Mouse (Mus musculus) MEL (cell line): ENCODE data around the gene H13. TPM values are rescaled to one million over a fixed set of nuclear protein-coding genes. Genes with fewer than 3 reads are reported as not detected.

Experiments used
- DNase-seq: peaks from one replicate; pipeline ENCODE4 v3.0.0; 2011; ENCODE audit warnings: low read depth, low spot score
- H3K27ac ChIP-seq: 2 replicates; pipeline ENCODE4 v1.5.1; 2012; ENCODE audit warnings: low read depth, mild to moderate bottlenecking, control low read depth, low read length, moderate library complexity; ENCODE audit not compliant: control insufficient read depth
- H3K27me3 ChIP-seq, 2 experiments: fragments of 150-350 bp in 1 of 2; sonication (generic) in 1 of 2; 2 replicates each; pipeline ENCODE4 v1.6.1; 2012; ENCODE audit warnings: low read length in 2 of 2, mild to moderate bottlenecking in 2 of 2, improper control_type of control experiment in 1 of 2, moderate library complexity in 1 of 2; ENCODE audit not compliant: insufficient read depth in 2 of 2, control insufficient read depth in 1 of 2
- H3K36me3 ChIP-seq, 2 experiments: 2 replicates each; pipeline ENCODE4 v1.6.1; 2012 to 2014; ENCODE audit warnings: low read length in 2 of 2, improper control_type of control experiment in 1 of 2, inconsistent platforms in 1 of 2, mild to moderate bottlenecking in 1 of 2; ENCODE audit not compliant: insufficient read depth in 2 of 2, control insufficient read depth in 1 of 2
- H3K4me1 ChIP-seq, 2 experiments: fragments of 150-350 bp in 1 of 2; sonication (generic) in 1 of 2; 2 replicates each; pipeline ENCODE4 v1.6.1; 2012; ENCODE audit warnings: low read length in 2 of 2, improper control_type of control experiment in 1 of 2, mild to moderate bottlenecking in 1 of 2; ENCODE audit not compliant: insufficient read depth in 2 of 2, control insufficient read depth in 1 of 2
- H3K4me3 ChIP-seq, 2 experiments: fragments of 150-350 bp in 1 of 2; sonication (generic) in 1 of 2; 2 replicates each; pipeline ENCODE4 v1.5.1; 2012; ENCODE audit warnings: low read depth in 2 of 2, low read length in 2 of 2, mild to moderate bottlenecking in 2 of 2, moderate library complexity in 2 of 2, control low read depth in 1 of 2, improper control_type of control experiment in 1 of 2; ENCODE audit not compliant: control insufficient read depth in 1 of 2, insufficient read depth in 1 of 2
- H3K79me2 ChIP-seq: 2 replicates; pipeline ENCODE4 v1.6.1; 2012; ENCODE audit warnings: mild to moderate bottlenecking, low read length, moderate library complexity; ENCODE audit not compliant: control insufficient read depth, poor library complexity, insufficient read depth
- H3K9ac ChIP-seq: 2 replicates; pipeline ENCODE4 v1.6.1; 2012; ENCODE audit warnings: low read depth, mild to moderate bottlenecking, control low read depth, low read length, moderate library complexity; ENCODE audit not compliant: control insufficient read depth, poor library complexity, severe bottlenecking
- H3K9me3 ChIP-seq: fragments of 150-350 bp; sonication (generic); replicated peaks from 2 replicates; pipeline ENCODE4 v1.6.1; 2012; ENCODE audit warnings: mild to moderate bottlenecking, low read length, improper control_type of control experiment, moderate library complexity; ENCODE audit not compliant: insufficient read depth
- CHD1 ChIP-seq: IDR thresholded peaks from 2 replicates; pipeline ENCODE4 v1.6.1; 2012; ENCODE audit warnings: low read depth, mild to moderate bottlenecking, inconsistent platforms, low read length, improper control_type of control experiment
- CHD2 ChIP-seq: IDR thresholded peaks from 2 replicates; pipeline ENCODE4 v1.6.1; 2011; ENCODE audit warnings: low read length, improper control_type of control experiment
- CTCF ChIP-seq, 3 experiments: IDR thresholded peaks in 2 of 3; conservative IDR thresholded peaks in 1 of 3; 2 replicates each; pipeline ENCODE4 v1.5.1; 2011 to 2012; ENCODE audit warnings: low read length in 3 of 3, low read depth in 2 of 3, mild to moderate bottlenecking in 2 of 3, improper control_type of control experiment in 1 of 3, inconsistent platforms in 1 of 3, mixed read lengths in 1 of 3, moderate library complexity in 1 of 3; ENCODE audit not compliant: control insufficient read depth in 1 of 3, insufficient read depth in 1 of 3, poor library complexity in 1 of 3, severe bottlenecking in 1 of 3
- ELF1 ChIP-seq: IDR thresholded peaks from 2 replicates; pipeline ENCODE4 v1.6.1; 2014; ENCODE audit warnings: low read depth, mild to moderate bottlenecking, inconsistent platforms, low read length, improper control_type of control experiment, moderate library complexity
- EP300 ChIP-seq, 2 experiments: IDR thresholded peaks; 2 replicates each; pipeline ENCODE4 v1.6.1; 2011; ENCODE audit warnings: improper control_type of control experiment in 2 of 2, low read length in 2 of 2, low read depth in 1 of 2, mild to moderate bottlenecking in 1 of 2
- ETS1 ChIP-seq: IDR thresholded peaks from 2 replicates; pipeline ENCODE4 v1.6.1; 2012; ENCODE audit warnings: low read depth, mild to moderate bottlenecking, inconsistent platforms, low read length, improper control_type of control experiment, moderate library complexity
- GABPA ChIP-seq: IDR thresholded peaks from 2 replicates; pipeline ENCODE4 v1.6.1; 2012; ENCODE audit warnings: low read depth, mild to moderate bottlenecking, inconsistent platforms, low read length, improper control_type of control experiment, moderate library complexity
- JUND ChIP-seq: IDR thresholded peaks from 2 replicates; pipeline ENCODE4 v1.6.1; 2011; ENCODE audit warnings: low read depth, mild to moderate bottlenecking, improper control_type of control experiment, low read length
- KAT2A ChIP-seq: conservative IDR thresholded peaks from 2 replicates; pipeline ENCODE4 v1.6.1; 2012; ENCODE audit warnings: low read depth, low read length, improper control_type of control experiment, inconsistent platforms
- MAX ChIP-seq: IDR thresholded peaks from 2 replicates; pipeline ENCODE4 v1.6.1; 2011; ENCODE audit warnings: low read length, improper control_type of control experiment
- MEF2A ChIP-seq: IDR thresholded peaks from 2 replicates; pipeline ENCODE4 v1.6.1; 2014; ENCODE audit warnings: low read depth, mild to moderate bottlenecking, inconsistent platforms, low read length, improper control_type of control experiment; ENCODE audit not compliant: poor library complexity, insufficient replicate concordance, severe bottlenecking; ENCODE audit errors: extremely low read depth
- MXI1 ChIP-seq: IDR thresholded peaks from 2 replicates; pipeline ENCODE4 v1.6.1; 2011; ENCODE audit warnings: mild to moderate bottlenecking, low read depth, low read length, improper control_type of control experiment
- MYB ChIP-seq: IDR thresholded peaks from 2 replicates; pipeline ENCODE4 v1.6.1; 2011; ENCODE audit warnings: mild to moderate bottlenecking, low read depth, low read length, improper control_type of control experiment
- NELFE ChIP-seq: IDR thresholded peaks from 2 replicates; pipeline ENCODE4 v1.6.1; 2011; ENCODE audit warnings: low read depth, low read length, improper control_type of control experiment
- NRF1 ChIP-seq: IDR thresholded peaks from 2 replicates; pipeline ENCODE4 v1.6.1; 2014; ENCODE audit warnings: low read depth, mild to moderate bottlenecking, inconsistent platforms, low read length, improper control_type of control experiment, moderate library complexity; ENCODE audit not compliant: poor library complexity, insufficient read depth, severe bottlenecking
- POLR2A ChIP-seq, 2 experiments: IDR thresholded peaks; 2 replicates each; pipeline ENCODE4 v1.6.1; 2011 to 2012; ENCODE audit warnings: low read length in 2 of 2, mild to moderate bottlenecking in 2 of 2, control low read depth in 1 of 2, improper control_type of control experiment in 1 of 2, low read depth in 1 of 2, moderate library complexity in 1 of 2; ENCODE audit not compliant: control insufficient read depth in 1 of 2, insufficient read depth in 1 of 2, poor library complexity in 1 of 2
- POLR2AphosphoS2 ChIP-seq: IDR thresholded peaks from 2 replicates; pipeline ENCODE4 v1.6.1; 2011; ENCODE audit warnings: low read length, improper control_type of control experiment
- POLR2AphosphoS5 ChIP-seq: IDR thresholded peaks from 2 replicates; pipeline ENCODE4 v1.6.1; 2012; ENCODE audit warnings: low read depth, borderline replicate concordance, mild to moderate bottlenecking, inconsistent platforms, low read length, moderate library complexity, mixed read lengths
- TBP ChIP-seq: IDR thresholded peaks from 2 replicates; pipeline ENCODE4 v1.8.0; 2011; ENCODE audit warnings: low read depth, low read length, improper control_type of control experiment
- UBTF ChIP-seq: IDR thresholded peaks from 2 replicates; pipeline ENCODE4 v1.6.1; 2012; ENCODE audit warnings: low read depth, mild to moderate bottlenecking, inconsistent platforms, low read length, improper control_type of control experiment, moderate library complexity, borderline replicate concordance; ENCODE audit not compliant: insufficient read depth
- USF1 ChIP-seq: IDR thresholded peaks from 2 replicates; pipeline ENCODE4 v1.6.1; 2014; ENCODE audit warnings: low read depth, mild to moderate bottlenecking, inconsistent platforms, low read length, improper control_type of control experiment, moderate library complexity
- ZC3H11A ChIP-seq: IDR thresholded peaks from 2 replicates; pipeline ENCODE4 v1.6.1; 2012; ENCODE audit warnings: low read depth, mild to moderate bottlenecking, inconsistent platforms, low read length, improper control_type of control experiment
- ZMIZ1 ChIP-seq: IDR thresholded peaks from 2 replicates; pipeline ENCODE4 v1.6.1; 2012; ENCODE audit warnings: low read depth, mild to moderate bottlenecking, inconsistent platforms, low read length, improper control_type of control experiment, moderate library complexity
- polyA plus RNA-seq, 2 experiments: library from polyadenylated mRNA; stranded (reverse) in 1 of 2; unstranded in 1 of 2; fragments of >175 nt in 1 of 2; fragments of >200 nt in 1 of 2; gene quantifications; 2 replicates each; pipeline versions ENCODE4 v1.2.1 to v1.2.4; 2012; ENCODE audit warnings: low replicate concordance in 2 of 2, low read depth in 1 of 2; ENCODE audit not compliant: insufficient read length in 2 of 2, insufficient read depth in 1 of 2, missing spikeins in 1 of 2
- total RNA-seq: library from RNA; depleted of rRNA; stranded (reverse); fragments of 300-350 nt; gene quantifications from 2 replicates; pipeline ENCODE4 v1.2.3, GENCODE M21; 2012

Gene H13
- total and polyA plus RNA-seq, 3 experiments: 82.7 to 421 (median 139) TPM

GRCm38 (mm10) chr2:152629904-152630303 lies 39.4 kb upstream of the H13 start:
- Histone ChIP-seq H3K36me3 (no peaks in the 10 kb centered on the region), H3K79me2 (no peaks in the 10 kb centered on the region), H3K4me3 (no peak overlapping the region), H3K4me1 (no peaks in the 10 kb centered on the region), H3K27me3 (peaks cover 0 to 7% of the 10 kb centered on the region in 2 experiments; a peak in 2 of 4 replicates), H3K9ac (no peak overlapping the region), H3K27ac (no peak overlapping the region), H3K9me3 (no peaks in the 10 kb centered on the region)
- DNase-seq: no peak
- no peak for TF ChIP-seq KAT2A
- no peak for TF ChIP-seq GABPA
- TF ChIP-seq MEF2A: no peak
- no peak for TF ChIP-seq ELF1
- no peak for TF ChIP-seq MXI1
- no peak for TF ChIP-seq NRF1
- TF ChIP-seq JUND: no peak
- TF ChIP-seq MAX: no peak
- TF ChIP-seq POLR2A (IDR thresholded peaks at IDR 0.05; ENCODE audit: control insufficient read depth in 1 of 2, insufficient read depth in 1 of 2, low read depth in 1 of 2, low read length in 2 of 2, poor library complexity in 1 of 2): no peak
- TF ChIP-seq ZMIZ1: no peak

GRCm38 (mm10) chr2:152633334-152633733 lies 35.9 kb upstream of the H13 start:
- Histone ChIP-seq H3K9me3 (no peaks in the 10 kb centered on the region), H3K9ac (no peak overlapping the region), H3K27ac (no peak overlapping the region), H3K4me3 (no peak overlapping the region), H3K36me3 (no peaks in the 10 kb centered on the region), H3K27me3 (peaks cover 2 to 9% of the 10 kb centered on the region in 2 experiments; a peak in 3 of 4 replicates), H3K4me1 (no peaks in the 10 kb centered on the region), H3K79me2 (no peaks in the 10 kb centered on the region)
- no peak for DNase-seq
- TF ChIP-seq NELFE (no peak), MEF2A (no peak)

- Histone ChIP-seq H3K4me1 (no peaks in the 10 kb centered on the region), H3K4me3 (no peak overlapping the region), H3K79me2 (no peaks in the 10 kb centered on the region), H3K9me3 (no peaks in the 10 kb centered on the region), H3K27ac (no peak overlapping the region), H3K9ac (no peak overlapping the region), H3K27me3 (peaks cover 2 to 9% of the 10 kb centered on the region in 2 experiments; a peak in 3 of 4 replicates), H3K36me3 (no peaks in the 10 kb centered on the region)
- DNase-seq: no peak
- TF ChIP-seq CHD2: no peak
- no peak for TF ChIP-seq GABPA
- no peak for TF ChIP-seq JUND
- TF ChIP-seq KAT2A: no peak
- TF ChIP-seq ZMIZ1: no peak
- no peak for TF ChIP-seq EP300 (IDR thresholded peaks at IDR 0.05; ENCODE audit: low read depth in 1 of 2, low read length in 2 of 2)
- TF ChIP-seq ETS1: no peak
- TF ChIP-seq POLR2AphosphoS5: no peak
- TF ChIP-seq TBP: no peak
- no peak for TF ChIP-seq CTCF (IDR thresholded peaks at IDR 0.05 in 2 of 3, conservative IDR thresholded peaks at IDR 0.05 in 1 of 3; ENCODE audit: control insufficient read depth in 1 of 3, insufficient read depth in 1 of 3, low read depth in 2 of 3, low read length in 3 of 3, poor library complexity in 1 of 3, severe bottlenecking in 1 of 3)
- TF ChIP-seq UBTF: no peak
- TF ChIP-seq MXI1: no peak
- TF ChIP-seq MYB: no peak
- no peak for TF ChIP-seq CHD1
- no peak for TF ChIP-seq ZC3H11A
- TF ChIP-seq USF1: no peak
- no peak for TF ChIP-seq MAX
- TF ChIP-seq POLR2AphosphoS2: no peak
These were observed 35.0 kb upstream of the H13 start for GRCm38 (mm10) chr2:152634311-152634710.
